8 mouse cellular contexts compared by ENCODE assay signal in the genomic region with DNA sequence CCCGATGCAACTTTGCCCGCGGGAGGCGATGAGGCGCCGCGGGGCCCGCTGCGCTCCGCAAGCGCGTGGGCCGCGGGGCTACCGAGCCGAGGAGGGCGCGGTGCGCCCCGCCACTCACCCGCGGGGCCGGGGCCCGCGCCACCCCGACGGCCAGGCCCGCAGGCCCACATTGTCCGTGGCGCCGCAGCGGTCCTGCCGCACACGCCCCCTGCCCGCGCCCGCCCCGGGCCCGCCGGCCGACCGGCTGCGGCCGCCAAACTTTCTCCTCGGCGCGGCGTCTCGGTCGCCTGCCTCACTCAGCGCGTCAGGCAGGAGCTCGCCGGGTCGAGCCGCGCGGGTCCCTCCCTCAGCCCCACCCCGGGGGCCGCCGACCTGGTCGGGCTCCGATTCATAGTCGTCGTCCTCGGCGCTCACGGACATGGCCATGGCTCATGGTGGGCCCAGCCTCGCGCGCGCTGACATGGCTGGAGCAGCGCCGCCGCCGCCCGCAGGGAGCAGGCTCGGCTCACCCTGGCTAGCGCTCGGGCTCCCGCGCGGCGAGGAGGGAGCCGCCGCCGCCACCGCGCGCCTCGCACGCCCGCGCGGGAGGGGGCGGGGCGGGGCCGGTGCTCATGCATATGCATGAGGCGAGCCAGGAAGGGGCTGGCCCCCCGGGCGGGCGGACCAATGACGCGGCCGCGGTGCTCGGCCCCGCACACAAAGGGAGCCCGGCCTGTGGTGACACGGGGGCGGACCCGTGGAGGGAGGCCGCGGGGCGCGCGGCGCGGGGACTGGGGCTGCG. TPM values are rescaled to one million over a fixed set of nuclear protein-coding genes. Genes with fewer than 3 reads are reported as not detected.
DNase-seq lines count a peak whose midpoint lies in the region; ATAC-seq lines count a peak whose summit lies in the region.

No protein-coding gene starts in this region.

- H3K4me1 ChIP-seq in heart, embryonic 14.5 days (ENCODE audit: control insufficient read depth in 2 of 2, insufficient read depth in 2 of 2, low read length in 2 of 2), result peaks cover 10 to 25% of the 10 kb centered on the region in 2 experiments
- H3K4me1 ChIP-seq in liver, embryonic 12.5 days, result peaks cover 82% of the 10 kb centered on the region
- peaks cover 16% of the 10 kb centered on the region for H3K4me1 ChIP-seq in stomach, embryonic 14.5 days (ENCODE audit: control insufficient read depth, insufficient read depth, low read length)

- peak overlapping the region; percentile 81 to 86 for H3K4me3 ChIP-seq in heart, embryonic 14.5 days (ENCODE audit: control insufficient read depth in 1 of 2, insufficient read depth in 1 of 2, low read depth in 1 of 2, low read length in 2 of 2)
- H3K4me3 ChIP-seq in liver, embryonic 12.5 days, result peak overlapping the region; percentile 84
- peak overlapping the region; percentile 86 for H3K4me3 ChIP-seq in stomach, embryonic 14.5 days (ENCODE audit: low read depth, low read length)

- H3K27ac ChIP-seq in heart, embryonic 14.5 days (replicated peaks in 1 of 2; ENCODE audit: control insufficient read depth in 1 of 2, insufficient read depth in 1 of 2, low read depth in 2 of 2, low read length in 2 of 2), result peak overlapping the region; percentile 85 to 91
- H3K27ac ChIP-seq in liver, embryonic 12.5 days, result peak overlapping the region; percentile 85
- H3K27ac ChIP-seq in stomach, embryonic 14.5 days (ENCODE audit: low read length), result peak overlapping the region; percentile 89

- peak overlapping the region; percentile 93 for H3K9ac ChIP-seq in heart, embryonic 14.5 days (ENCODE audit: low read length)
- peak overlapping the region; percentile 92 for H3K9ac ChIP-seq in liver, embryonic 12.5 days
- peak overlapping the region; percentile 87 for H3K9ac ChIP-seq in stomach, embryonic 14.5 days (replicated peaks; ENCODE audit: low read depth, low read length)

- under 1% methylated on average over 96 of the region's 120 CpGs for WGBS in heart, embryonic 14.5 days
- under 1% methylated on average over 106 of the region's 120 CpGs for WGBS in liver, embryonic 12.5 days (ENCODE audit: insufficient replicate concordance)
- WGBS in stomach, embryonic 14.5 days, result under 1% methylated on average over 100 of the region's 120 CpGs

- H3K36me3 ChIP-seq in heart, embryonic 14.5 days (ENCODE audit: control insufficient read depth, insufficient read depth, low read length), result no peaks in the 10 kb centered on the region
- H3K36me3 ChIP-seq in liver, embryonic 12.5 days, result no peaks in the 10 kb centered on the region
- no peaks in the 10 kb centered on the region for H3K36me3 ChIP-seq in stomach, embryonic 14.5 days (ENCODE audit: control insufficient read depth, insufficient read depth, low read length)

- peak; percentile 86 for ATAC-seq in CD4-positive, CD25-positive, alpha-beta regulatory T cell, adult 4 months
- ATAC-seq in heart, embryonic 14.5 days (ENCODE audit: insufficient number of reproducible peaks, insufficient read depth, low FRiP score, low read depth), result peak; percentile 97
- ATAC-seq in liver, embryonic 12.5 days, result peak; percentile 96
- peak; percentile 98 for ATAC-seq in stomach, embryonic 14.5 days (ENCODE audit: insufficient number of reproducible peaks, insufficient read depth, low FRiP score, low read depth)

- 0 out of 2 replicates have a peak, but pooled peaks cover 3% of the 10 kb centered on the region for H3K27me3 ChIP-seq in heart, embryonic 14.5 days (ENCODE audit: control insufficient read depth, insufficient read depth, low read length)
- no peaks in the 10 kb centered on the region for H3K27me3 ChIP-seq in liver, embryonic 12.5 days (replicated peaks)
- H3K27me3 ChIP-seq in stomach, embryonic 14.5 days (ENCODE audit: control insufficient read depth, insufficient read depth, low read length), result no peaks in the 10 kb centered on the region

- DNase-seq in c-Kit-negative CD71-positive TER-119-positive erythroid progenitor cells, embryonic 14.5 days (ENCODE audit: low read depth, low spot score), result peak; percentile 70
- DNase-seq in fibroblast of lung, adult 2 months (ENCODE audit: low read depth), result peak; percentile 41
- DNase-seq in kidney, postnatal 14 days, result peak; percentile 95
- peak; percentile 65 to 81 for DNase-seq in natural killer cell, adult 2 months (ENCODE audit: low spot score in 2 of 2)

- no peaks in the 10 kb centered on the region for H3K9me3 ChIP-seq in heart, embryonic 14.5 days (ENCODE audit: control insufficient read depth, low read length)
- H3K9me3 ChIP-seq in liver, embryonic 12.5 days (replicated peaks), result no peaks in the 10 kb centered on the region
- no peaks in the 10 kb centered on the region for H3K9me3 ChIP-seq in stomach, embryonic 14.5 days (ENCODE audit: control insufficient read depth, low read depth, low read length)

- H3K4me2 ChIP-seq in heart, embryonic 14.5 days (ENCODE audit: low read length), result peak overlapping the region; percentile 83
- H3K4me2 ChIP-seq in liver, embryonic 12.5 days, result peak overlapping the region; percentile 98
- H3K4me2 ChIP-seq in stomach, embryonic 14.5 days (replicated peaks; ENCODE audit: low read depth, low read length), result peak overlapping the region; percentile 89

RNA-seq across cellular contexts. Expression of a gene that starts 50.1 kb away (rescaled TPM):
- 10 to 100 TPM; 25.9 to 37.5 TPM for polyA plus RNA-seq in CD4-positive, CD25-positive, alpha-beta regulatory T cell, adult 4 months (2017; shearing (Covaris generic))
- polyA plus RNA-seq in heart, embryonic 14.5 days (2014; fragmentation: Nextera tagmentation; extraction: Ambion mirVana), result 30.1 and 34.7 TPM in 2 replicates
- 14.4 and 14.9 TPM in 2 replicates for polyA plus RNA-seq in liver, embryonic 12.5 days (2016; fragmentation: Nextera tagmentation; extraction: Ambion mirVana)
- 35.8 and 44.6 TPM in 2 replicates for polyA plus RNA-seq in stomach, embryonic 14.5 days (2014; fragmentation: Nextera tagmentation; extraction: Ambion mirVana)

Comparison
In these comparisons a context has a peak if more than half of its experiments do, and no peak if none do; other contexts are left out.
1. Peak in every context shown above with its lines: DNase-seq, ATAC-seq, H3K4me3 ChIP-seq and H3K27ac ChIP-seq.
2. DNase-seq: peak in every context shown above with its lines; median percentile 95 in kidney, postnatal 14 days; 73 in natural killer cell, adult 2 months; 70 in c-Kit-negative CD71-positive TER-119-positive erythroid progenitor cells, embryonic 14.5 days; 41 in fibroblast of lung, adult 2 months.